Comparison of ENCODE assay signal across 8 mouse cellular contexts in genomic region chr13:45576185-45576584, GRCm38 (mm10).
DNase-seq lines count a peak whose midpoint lies in the region; ATAC-seq and TF ChIP-seq lines count a peak whose summit lies in the region.

No protein-coding gene starts in this region.

- no peaks in the 10 kb centered on the region for H3K27me3 ChIP-seq in liver, postnatal 0 days (ENCODE audit: insufficient read depth, low read length)
- no peaks in the 10 kb centered on the region for H3K27me3 ChIP-seq in liver, embryonic 12.5 days (replicated peaks)
- H3K27me3 ChIP-seq in intestine, embryonic 14.5 days (replicated peaks; ENCODE audit: control insufficient read depth, insufficient read depth, low read length): no peaks in the 10 kb centered on the region

- no peak overlapping the region for H3K4me3 ChIP-seq in liver, postnatal 0 days (ENCODE audit: low read depth, low read length)
- H3K4me3 ChIP-seq in liver, embryonic 12.5 days: no peak overlapping the region
- no peak overlapping the region for H3K4me3 ChIP-seq in intestine, embryonic 14.5 days (ENCODE audit: low read depth, low read length)

- 0 out of 2 replicates have a peak, but pooled peaks have one; percentile 21 for ATAC-seq in liver, postnatal 0 days
- no peak for ATAC-seq in liver, embryonic 12.5 days
- no peak for ATAC-seq in intestine, embryonic 14.5 days (replicated peaks; ENCODE audit: low FRiP score, low TSS enrichment, low read depth)

- 79% methylated on average over 4 of the region's 4 CpGs for WGBS in liver, postnatal 0 days (ENCODE audit: insufficient replicate concordance)
- WGBS in liver, embryonic 12.5 days (ENCODE audit: insufficient replicate concordance): 74% methylated on average over 4 of the region's 4 CpGs
- WGBS in intestine, embryonic 14.5 days: 60% methylated on average over 4 of the region's 4 CpGs

- H3K4me1 ChIP-seq in liver, postnatal 0 days (ENCODE audit: insufficient read depth): peaks cover 7% of the 10 kb centered on the region; the same call in 1 of the 2 replicates
- H3K4me1 ChIP-seq in liver, embryonic 12.5 days: peaks cover 14% of the 10 kb centered on the region
- H3K4me1 ChIP-seq in intestine, embryonic 14.5 days (replicated peaks; ENCODE audit: control insufficient read depth, insufficient read depth, low read length): no peaks in the 10 kb centered on the region

- DNase-seq in liver, postnatal 0 days: peak; percentile 43
- peak; percentile 86 for DNase-seq in gastrocnemius, postnatal 25 days
- DNase-seq in intestine, embryonic 14.5 days (ENCODE audit: low spot score): peak; percentile 52
- peak; percentile 83 for DNase-seq in lung, postnatal 10 days
- no peak for DNase-seq in right cerebral cortex, adult 2 months (ENCODE audit: low spot score in 2 of 2)
- DNase-seq in layer of hippocampus, adult 8-10 months (ENCODE audit: low spot score in 2 of 2): no peak
- no peak for DNase-seq in right cerebral cortex, postnatal 36 days (ENCODE audit: low spot score in 2 of 2)

- TF ChIP-seq CTCF in liver, postnatal 0 days (IDR thresholded peaks at IDR 0.05; ENCODE audit: low read depth): no peak

- H3K4me2 ChIP-seq in liver, postnatal 0 days (ENCODE audit: low read depth, low read length): no peak overlapping the region
- H3K4me2 ChIP-seq in liver, embryonic 12.5 days: no peak overlapping the region
- H3K4me2 ChIP-seq in intestine, embryonic 14.5 days (ENCODE audit: low read length): no peak overlapping the region

- H3K9ac ChIP-seq in liver, postnatal 0 days (replicated peaks): no peak overlapping the region
- H3K9ac ChIP-seq in liver, embryonic 12.5 days: no peak overlapping the region
- no peak overlapping the region for H3K9ac ChIP-seq in intestine, embryonic 14.5 days (ENCODE audit: low read length)

- no peak for TF ChIP-seq EP300 in liver, postnatal 0 days (IDR thresholded peaks at IDR 0.05; ENCODE audit: low read depth)

- H3K27ac ChIP-seq in liver, postnatal 0 days (ENCODE audit: low read depth): peak overlapping the region; percentile 55; the same call in 1 of the 2 replicates
- H3K27ac ChIP-seq in liver, embryonic 12.5 days: no peak overlapping the region
- H3K27ac ChIP-seq in intestine, embryonic 14.5 days (ENCODE audit: low read depth): no peak overlapping the region

- H3K9me3 ChIP-seq in liver, postnatal 0 days (ENCODE audit: low read length): no peaks in the 10 kb centered on the region
- H3K9me3 ChIP-seq in liver, embryonic 12.5 days (replicated peaks): no peaks in the 10 kb centered on the region
- H3K9me3 ChIP-seq in intestine, embryonic 14.5 days (ENCODE audit: control insufficient read depth, low read length): no peaks in the 10 kb centered on the region

- no peaks in the 10 kb centered on the region for H3K36me3 ChIP-seq in liver, postnatal 0 days (replicated peaks; ENCODE audit: insufficient read depth, low read length)
- H3K36me3 ChIP-seq in liver, embryonic 12.5 days: no peaks in the 10 kb centered on the region
- H3K36me3 ChIP-seq in intestine, embryonic 14.5 days (ENCODE audit: control insufficient read depth, insufficient read depth, low read length): no peaks in the 10 kb centered on the region

Comparison
In these comparisons a context has a peak if more than half of its experiments do, and no peak if none do; other contexts are left out.
1. DNase-seq: peak in liver, postnatal 0 days (single experiment), gastrocnemius, postnatal 25 days (single experiment), intestine, embryonic 14.5 days (single experiment) and lung, postnatal 10 days (single experiment); none in right cerebral cortex, adult 2 months (0 of 2), layer of hippocampus, adult 8-10 months (0 of 2) and right cerebral cortex, postnatal 36 days (0 of 2).